Mouse (Mus musculus) limb, embryonic 15.5 days (tissue): Measurements from ENCODE around the gene H2-Ab1. TPM values are rescaled to one million over a fixed set of nuclear protein-coding genes. Genes with fewer than 3 reads are reported as not detected.

ENCODE experiments used
- ATAC-seq: fragments of 200-750 bp; cut with Nextera tagmentation; 2 replicates; pipeline ENCODE4 v1.8.0; 2017; ENCODE audit warnings: low read depth, moderate TSS enrichment; ENCODE audit not compliant: insufficient number of reproducible peaks, low FRiP score, low TSS enrichment
- H3K27ac ChIP-seq: fragments of 300-500 bp; sonication (generic); 2 replicates; pipeline ENCODE4 v1.5.1; 2015; ENCODE audit warnings: moderate library complexity, mild to moderate bottlenecking, inconsistent platforms
- H3K27me3 ChIP-seq: fragments of 300-500 bp; sonication (generic); 2 replicates; pipeline ENCODE4 v1.6.1; 2015; ENCODE audit warnings: inconsistent platforms
- H3K36me3 ChIP-seq: fragments of 300-500 bp; sonication (generic); 2 replicates; pipeline ENCODE4 v1.6.1; 2015; ENCODE audit warnings: inconsistent platforms
- H3K4me1 ChIP-seq: fragments of 300-500 bp; sonication (generic); 2 replicates; pipeline ENCODE4 v1.6.1; 2015; ENCODE audit warnings: inconsistent platforms
- H3K4me2 ChIP-seq: fragments of 300-500 bp; sonication (generic); 2 replicates; pipeline ENCODE4 v1.6.1; 2015; ENCODE audit warnings: mild to moderate bottlenecking, inconsistent platforms
- H3K4me3 ChIP-seq: fragments of 300-500 bp; sonication (generic); 2 replicates; pipeline ENCODE4 v1.5.1; 2015; ENCODE audit warnings: mild to moderate bottlenecking, inconsistent platforms
- H3K9ac ChIP-seq: fragments of 300-500 bp; sonication (generic); 2 replicates; pipeline ENCODE4 v1.6.1; 2015; ENCODE audit warnings: inconsistent platforms
- H3K9me3 ChIP-seq: fragments of 300-500 bp; sonication (generic); 2 replicates; pipeline ENCODE4 v1.6.1; 2016; ENCODE audit warnings: inconsistent platforms
- WGBS: fragments of 180-500 bp; shearing (Covaris S2); methylation state at CpG from one replicate; pipeline ENCODE4 v1.1.7; 2015; 5-methylcytosine and 5-hydroxymethylcytosine counted together
- polyA plus RNA-seq: library from polyadenylated mRNA; unstranded; fragments of >200 nt; fragmentation: Nextera tagmentation; extraction: Ambion mirVana; gene quantifications from 2 replicates; pipeline ENCODE4 v1.2.1, GENCODE M21; 2015

The H2-Ab1 gene
- polyA plus RNA-seq, 1 experiment from 2014 or later, result 5.8 TPM

GRCm38 (mm10) chr17:34314286-34314685, 56.8 kb downstream of the H2-Ab1 start:
- Histone ChIP-seq H3K4me2 (no peak overlapping the region), H3K27me3 (no peaks in the 10 kb centered on the region), H3K9ac (no peak overlapping the region), H3K4me3 (no peak overlapping the region), H3K27ac (no peak overlapping the region), H3K36me3 (no peaks in the 10 kb centered on the region), H3K4me1 (0 out of 2 replicates have a peak, but pooled peaks cover 4% of the 10 kb centered on the region), H3K9me3 (no peaks in the 10 kb centered on the region)
- ATAC-seq, result no peak
- WGBS, result 74% methylated on average over 9 of the region's 9 CpGs

GRCm38 (mm10) chr17:34315512-34315911, 58.0 kb downstream of the H2-Ab1 start:
- 56% methylated on average over 1 of the region's 1 CpGs for WGBS
- no peak for ATAC-seq
- no peak overlapping the region for H3K27ac ChIP-seq

GRCm38 (mm10) chr17:34316697-34317096, 59.2 kb downstream of the H2-Ab1 start:
- Histone ChIP-seq H3K27ac (no peak overlapping the region), H3K9me3 (no peaks in the 10 kb centered on the region), H3K4me3 (no peak overlapping the region), H3K9ac (no peak overlapping the region), H3K4me1 (no peaks in the 10 kb centered on the region), H3K4me2 (no peak overlapping the region), H3K27me3 (no peaks in the 10 kb centered on the region), H3K36me3 (no peaks in the 10 kb centered on the region)
- WGBS, result 74% methylated on average over 2 of the region's 2 CpGs
- ATAC-seq, result no peak

More at GRCm38 (mm10) chr17:34315512-34315911, 58.0 kb downstream of the H2-Ab1 start:
- no peaks in the 10 kb centered on the region for H3K27me3 ChIP-seq
- no peaks in the 10 kb centered on the region for H3K36me3 ChIP-seq
- no peaks in the 10 kb centered on the region for H3K4me1 ChIP-seq
- H3K4me2 ChIP-seq, result no peak overlapping the region
- H3K9me3 ChIP-seq, result no peaks in the 10 kb centered on the region
- no peak overlapping the region for H3K9ac ChIP-seq
- H3K4me3 ChIP-seq, result no peak overlapping the region

GRCm38 (mm10) chr17:34317275-34317674, 59.8 kb downstream of the H2-Ab1 start:
- H3K4me2 ChIP-seq, result no peak overlapping the region
- no peaks in the 10 kb centered on the region for H3K9me3 ChIP-seq
- H3K36me3 ChIP-seq, result no peaks in the 10 kb centered on the region
- H3K4me3 ChIP-seq, result no peak overlapping the region
- WGBS, result 38% methylated on average over 2 of the region's 2 CpGs
- no peaks in the 10 kb centered on the region for H3K27me3 ChIP-seq
- no peak for ATAC-seq
- no peaks in the 10 kb centered on the region for H3K4me1 ChIP-seq
- no peak overlapping the region for H3K9ac ChIP-seq
- no peak overlapping the region for H3K27ac ChIP-seq

Other genes with a start within 250 kb of the H2-Ab1 start
- gene Ring1, start 233.0 kb upstream of the H2-Ab1 start, polyA plus RNA-seq, result 18.1 and 18.9 TPM in 2 replicates
- gene H2-Ke6, start 229.6 kb upstream of the H2-Ab1 start, polyA plus RNA-seq, result 45.0 and 50.3 TPM in 2 replicates
- gene Slc39a7, start 226.0 kb upstream of the H2-Ab1 start, polyA plus RNA-seq, result 258 and 259 TPM in 2 replicates
- 44.4 and 52.5 TPM in 2 replicates for gene Rxrb, start 225.9 kb upstream of the H2-Ab1 start, polyA plus RNA-seq
- 94.4 and 96.5 TPM in 2 replicates for gene Col11a2, start 218.3 kb upstream of the H2-Ab1 start, polyA plus RNA-seq
- 0.61 and 0.79 TPM in 2 replicates for gene H2-Oa, start 165.3 kb upstream of the H2-Ab1 start, polyA plus RNA-seq
- 13.4 and 15.2 TPM in 2 replicates for gene H2-DMa, start 138.1 kb upstream of the H2-Ab1 start, polyA plus RNA-seq
- gene Brd2, start 135.1 kb upstream of the H2-Ab1 start, polyA plus RNA-seq, result 104 and 112 TPM in 2 replicates
- gene H2-DMb2, start 114.4 kb upstream of the H2-Ab1 start, polyA plus RNA-seq, result 0.37 and 0.38 TPM in 2 replicates
- gene H2-DMb1, start 104.6 kb upstream of the H2-Ab1 start, polyA plus RNA-seq, result 2.6 and 3.3 TPM in 2 replicates
- gene Tap1, start 70.1 kb upstream of the H2-Ab1 start, polyA plus RNA-seq, result 13.2 and 13.4 TPM in 2 replicates
- gene Psmb9, start 69.9 kb upstream of the H2-Ab1 start, polyA plus RNA-seq, result 3.1 and 3.4 TPM in 2 replicates
- 11.7 and 12.1 TPM in 2 replicates for gene Psmb8, start 60.0 kb upstream of the H2-Ab1 start, polyA plus RNA-seq
- 5.9 and 6.1 TPM in 2 replicates for gene Tap2, start 54.2 kb upstream of the H2-Ab1 start, polyA plus RNA-seq
- 0.32 TPM in 1 of 2 replicates, not detected in the other for gene H2-Ob, start 18.8 kb upstream of the H2-Ab1 start, polyA plus RNA-seq
- gene H2-Aa, start 30.1 kb downstream of the H2-Ab1 start, polyA plus RNA-seq, result 2.9 and 3.3 TPM in 2 replicates
- 3.3 and 3.8 TPM in 2 replicates for gene H2-Eb1, start 48.2 kb downstream of the H2-Ab1 start, polyA plus RNA-seq
- gene H2-Eb2, start 68.0 kb downstream of the H2-Ab1 start, polyA plus RNA-seq, result not detected in 2 replicates
- gene Btnl2, start 97.1 kb downstream of the H2-Ab1 start, polyA plus RNA-seq, result 0.20 TPM in 2 replicates
- gene Btnl1, start 119.4 kb downstream of the H2-Ab1 start, polyA plus RNA-seq, result not detected in 2 replicates
- gene BC051142, start 141.1 kb downstream of the H2-Ab1 start, polyA plus RNA-seq, result 0.61 TPM in 1 of 2 replicates, not detected in the other
- gene Btnl4, start 219.6 kb downstream of the H2-Ab1 start, polyA plus RNA-seq, result not detected in 2 replicates